Mouse (Mus musculus) monocyte, adult 5-6 weeks (primary cell): ENCODE measurements around the gene Traf2. TPM values are rescaled to one million over a fixed set of nuclear protein-coding genes. Genes with fewer than 3 reads are reported as not detected.

Experiments
- ATAC-seq: fragments of 153-309, 156-312 bp; replicated peaks from 2 replicates; pipeline ENCODE4 v1.8.0; 2017; ENCODE audit warnings: mild to moderate bottlenecking; ENCODE audit not compliant: low TSS enrichment, insufficient number of reproducible peaks, severe bottlenecking, poor library complexity, low FRiP score
- total RNA-seq: library from RNA; stranded (forward); fragments of 200-1000, 200-491, 200-594 nt; gene quantifications from 3 replicates; pipeline ENCODE4 v1.2.3, GENCODE M21; 2017

The Traf2 gene
- total RNA-seq, 1 experiment from 2014 or later = 16.6 TPM

- ATAC-seq = no peak
These were observed 30.5 kb upstream of the Traf2 start for GRCm38 (mm10) chr2:25576965-25577891.

GRCm38 (mm10) chr2:25576028-25576850 lies 29.5 kb upstream of the Traf2 start:
- no peak for ATAC-seq

- ATAC-seq = no peak
These were observed 28.8 kb upstream of the Traf2 start for GRCm38 (mm10) chr2:25575432-25576027.

- ATAC-seq = peak; percentile 91
These were observed 28.1 kb upstream of the Traf2 start, which contains the start of the genes Mamdc4 and Phpt1 for GRCm38 (mm10) chr2:25574579-25575431. Gene Mamdc4 (minus strand): TSS chr2:25574845. Gene Phpt1 (minus strand): TSS chr2:25575224.

- ATAC-seq = no peak
These were observed 27.4 kb upstream of the Traf2 start for GRCm38 (mm10) chr2:25574136-25574535.

- ATAC-seq = no peak
These were observed 26.3 kb upstream of the Traf2 start for GRCm38 (mm10) chr2:25573068-25573467.

- ATAC-seq = no peak
These were observed 24.5 kb upstream of the Traf2 start for GRCm38 (mm10) chr2:25571221-25571620.

- ATAC-seq = no peak
These were observed 22.6 kb upstream of the Traf2 start for GRCm38 (mm10) chr2:25569323-25569722.

GRCm38 (mm10) chr2:25568473-25569019 lies 21.8 kb upstream of the Traf2 start:
- no peak for ATAC-seq

GRCm38 (mm10) chr2:25566558-25566957 lies 19.8 kb upstream of the Traf2 start:
- no peak for ATAC-seq

GRCm38 (mm10) chr2:25565741-25566140 lies 19.0 kb upstream of the Traf2 start:
- ATAC-seq = no peak

- ATAC-seq = no peak
These were observed 15.2 kb upstream of the Traf2 start for GRCm38 (mm10) chr2:25561946-25562345.

- no peak for ATAC-seq
These were observed 13.8 kb upstream of the Traf2 start for GRCm38 (mm10) chr2:25560551-25560950.

- ATAC-seq = no peak
These were observed 12.0 kb upstream of the Traf2 start for GRCm38 (mm10) chr2:25558774-25559173.

- ATAC-seq = no peak
These were observed 11.2 kb upstream of the Traf2 start for GRCm38 (mm10) chr2:25557964-25558360.

GRCm38 (mm10) chr2:25557221-25557963 lies 10.7 kb upstream of the Traf2 start, which contains the start of gene Edf1:
Gene Edf1 (plus strand): TSS chr2:25557847.
- ATAC-seq = peak; percentile 95

- ATAC-seq = no peak
These were observed 9.6 kb upstream of the Traf2 start for GRCm38 (mm10) chr2:25556296-25556695.
